Mouse (Mus musculus): ENCODE data around the gene Odf2. TPM values are rescaled to one million over a fixed set of nuclear protein-coding genes. Genes with fewer than 3 reads are reported as not detected.

Odf2 gene
- polyA plus RNA-seq, 1 experiment from 2014 or later = 64.3 TPM

Small RNAs within 50 kb of the gene (microRNA-seq; reads per million reads assigned to microRNA genes)
- gene Mir219a-2 (not detected), gene Mir219b (not detected)

Other genes with a start within 250 kb of the Odf2 start
- gene Gm13420, start 137.5 kb upstream of the Odf2 start, polyA plus RNA-seq (2014; fragmentation: Nextera tagmentation; extraction: Ambion mirVana) = 1.6 TPM in 2 replicates
- not detected in 2 replicates for gene Gm13547, start 129.9 kb upstream of the Odf2 start, polyA plus RNA-seq (2014; fragmentation: Nextera tagmentation; extraction: Ambion mirVana)
- gene Coq4, start 101.7 kb upstream of the Odf2 start, polyA plus RNA-seq (2014; fragmentation: Nextera tagmentation; extraction: Ambion mirVana) = 33.0 and 39.1 TPM in 2 replicates
- 31.0 and 32.3 TPM in 2 replicates for gene Trub2, start 100.7 kb upstream of the Odf2 start, polyA plus RNA-seq (2014; fragmentation: Nextera tagmentation; extraction: Ambion mirVana)
- 12.2 TPM in 2 replicates for gene Slc27a4, start 86.6 kb upstream of the Odf2 start, polyA plus RNA-seq (2014; fragmentation: Nextera tagmentation; extraction: Ambion mirVana)
- gene Urm1, start 69.1 kb upstream of the Odf2 start, polyA plus RNA-seq (2014; fragmentation: Nextera tagmentation; extraction: Ambion mirVana) = 20.8 and 24.6 TPM in 2 replicates
- 23.6 and 28.1 TPM in 2 replicates for gene Cercam, start 20.1 kb upstream of the Odf2 start, polyA plus RNA-seq (2014; fragmentation: Nextera tagmentation; extraction: Ambion mirVana)
- gene Gle1, start 46.2 kb downstream of the Odf2 start, polyA plus RNA-seq (2014; fragmentation: Nextera tagmentation; extraction: Ambion mirVana) = 57.7 and 59.4 TPM in 2 replicates
- gene Sptan1, start 76.3 kb downstream of the Odf2 start, polyA plus RNA-seq (2014; fragmentation: Nextera tagmentation; extraction: Ambion mirVana) = 136 and 139 TPM in 2 replicates
- 29.6 and 32.7 TPM in 2 replicates for gene Wdr34, start 159.7 kb downstream of the Odf2 start, polyA plus RNA-seq (2014; fragmentation: Nextera tagmentation; extraction: Ambion mirVana)
- gene Set, start 168.2 kb downstream of the Odf2 start, polyA plus RNA-seq (2014; fragmentation: Nextera tagmentation; extraction: Ambion mirVana) = 454 and 480 TPM in 2 replicates
- 6.3 and 6.9 TPM in 2 replicates for gene Pkn3, start 188.5 kb downstream of the Odf2 start, polyA plus RNA-seq (2014; fragmentation: Nextera tagmentation; extraction: Ambion mirVana)
- 44.1 and 45.2 TPM in 2 replicates for gene Zdhhc12, start 204.4 kb downstream of the Odf2 start, polyA plus RNA-seq (2014; fragmentation: Nextera tagmentation; extraction: Ambion mirVana)
- 11.3 and 13.6 TPM in 2 replicates for gene Zer1, start 235.4 kb downstream of the Odf2 start, polyA plus RNA-seq (2014; fragmentation: Nextera tagmentation; extraction: Ambion mirVana)
- gene Tbc1d13, start 244.5 kb downstream of the Odf2 start, polyA plus RNA-seq (2014; fragmentation: Nextera tagmentation; extraction: Ambion mirVana) = 12.0 and 12.4 TPM in 2 replicates

Measured in stomach, embryonic 14.5 days (tissue).